Mouse (Mus musculus): ENCODE measurements around the gene Bcl9.

Bcl9 gene

DNA sequence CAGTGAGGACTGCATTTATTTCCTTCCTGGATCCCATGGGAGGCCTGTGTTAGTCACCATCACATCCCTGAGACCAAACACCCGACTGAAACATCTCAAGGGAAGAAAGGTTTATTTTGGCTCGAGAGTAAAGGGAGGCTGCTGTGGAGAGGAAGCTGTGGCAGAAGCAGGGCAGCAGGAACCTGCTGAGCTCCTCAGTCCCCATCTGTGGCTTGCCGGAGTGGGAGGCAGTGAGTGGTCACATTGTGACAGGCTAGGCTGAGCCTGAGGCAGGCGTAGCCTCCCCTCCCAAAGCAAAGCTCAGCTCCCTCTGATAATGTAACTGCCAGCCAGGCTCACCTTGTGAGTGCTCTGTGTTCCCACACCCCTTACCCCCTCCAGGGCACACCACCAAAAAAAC lies 130.6 kb downstream of the Bcl9 start:
- no peak for DNase-seq

DNA sequence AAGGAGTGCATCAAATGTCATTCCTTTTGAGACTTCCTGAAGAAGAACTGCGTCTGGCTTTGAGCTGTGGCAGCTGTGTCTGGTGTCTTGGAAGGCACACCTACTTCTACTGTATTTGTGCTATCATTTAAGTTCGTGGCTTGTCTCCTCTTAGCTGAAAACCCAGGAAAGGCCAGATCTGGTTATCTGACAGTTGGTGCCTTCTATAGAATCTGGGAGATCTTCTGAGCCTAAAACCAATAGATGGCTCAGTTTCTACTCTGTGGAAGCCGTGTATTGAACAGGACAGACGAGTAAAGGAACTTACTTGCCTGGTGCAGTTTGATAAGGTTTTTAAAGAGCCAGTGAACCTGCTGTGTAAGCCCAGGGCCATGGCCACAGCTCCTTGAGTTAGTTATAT lies 133.2 kb downstream of the Bcl9 start:
- no peak for DNase-seq

DNA sequence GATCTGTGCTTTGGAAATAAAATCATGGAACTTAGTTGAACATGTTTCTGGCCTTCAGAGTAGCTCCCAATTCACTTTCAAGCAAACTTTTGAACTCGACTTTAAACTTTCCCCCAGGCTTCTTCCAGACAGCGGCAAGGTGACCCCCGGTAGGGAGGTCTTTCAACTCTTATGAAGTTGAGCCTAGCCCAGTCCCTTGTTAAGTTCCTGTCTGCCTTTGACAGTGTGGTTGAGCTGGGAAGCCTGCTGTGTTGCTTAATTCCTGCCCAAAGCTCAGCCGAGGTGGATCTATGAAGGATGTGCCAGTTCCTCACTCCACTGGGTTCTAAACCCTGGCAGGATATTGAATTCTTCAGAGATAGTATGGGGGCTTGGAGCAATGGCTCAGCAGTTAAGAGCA lies 135.9 kb downstream of the Bcl9 start:
- no peak for DNase-seq

DNA sequence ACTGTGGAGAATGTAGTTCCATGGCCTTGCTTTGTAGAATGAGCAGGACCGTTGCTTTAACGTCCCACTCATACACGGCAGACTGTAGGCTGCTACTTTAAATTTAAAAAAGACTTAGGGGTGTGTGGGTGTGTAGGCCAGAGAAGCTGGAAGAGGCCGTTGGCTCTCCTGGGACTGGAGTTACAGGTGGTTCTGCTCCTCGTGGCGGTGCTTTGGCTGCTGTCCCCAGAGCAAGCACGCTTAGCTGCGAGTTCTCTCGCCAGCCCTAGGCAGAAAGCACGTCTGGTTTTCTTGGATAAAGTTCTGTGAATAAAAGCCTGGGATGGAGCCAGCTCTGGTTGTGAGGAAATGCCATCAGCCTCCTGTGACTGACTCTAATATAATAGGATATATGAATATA lies 136.8 kb downstream of the Bcl9 start:
- no peak for DNase-seq

DNA sequence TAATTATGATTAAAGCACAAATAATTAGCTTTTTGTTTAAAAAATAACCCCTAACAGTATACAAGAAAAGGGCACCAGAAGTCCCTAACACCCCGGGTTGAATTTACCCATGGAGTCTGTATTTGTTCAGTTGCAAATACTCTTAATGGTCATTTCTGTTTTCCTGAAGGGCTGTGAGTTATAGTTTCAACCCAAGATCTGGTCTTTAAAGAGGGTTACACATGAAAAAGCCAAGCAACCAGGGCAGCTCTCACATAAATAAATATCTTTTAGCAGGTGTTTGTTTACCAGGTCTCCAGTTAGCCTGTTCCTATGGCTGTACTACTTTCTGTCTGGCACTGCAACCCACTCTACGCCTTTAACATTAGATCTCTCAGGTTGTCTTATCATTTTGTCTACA lies 137.7 kb downstream of the Bcl9 start:
- no peak for DNase-seq

DNA sequence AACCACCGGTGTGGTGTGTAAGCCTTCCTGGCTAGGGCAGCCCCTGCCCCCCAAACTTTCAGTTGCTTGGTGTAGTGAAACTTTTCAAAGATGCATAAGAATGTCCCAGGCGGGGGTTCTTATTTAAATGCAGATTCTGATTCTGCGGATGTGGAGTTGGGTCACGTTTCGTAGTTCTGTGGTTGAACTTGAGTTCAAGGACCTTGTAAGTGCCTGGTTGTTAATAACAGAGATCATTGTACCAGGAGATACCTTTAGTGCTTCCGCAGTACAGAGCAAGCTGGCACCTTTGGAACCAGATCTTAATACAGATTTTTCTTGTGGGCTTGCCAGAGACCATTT lies 138.2 kb downstream of the Bcl9 start:
- no peak for DNase-seq

DNA sequence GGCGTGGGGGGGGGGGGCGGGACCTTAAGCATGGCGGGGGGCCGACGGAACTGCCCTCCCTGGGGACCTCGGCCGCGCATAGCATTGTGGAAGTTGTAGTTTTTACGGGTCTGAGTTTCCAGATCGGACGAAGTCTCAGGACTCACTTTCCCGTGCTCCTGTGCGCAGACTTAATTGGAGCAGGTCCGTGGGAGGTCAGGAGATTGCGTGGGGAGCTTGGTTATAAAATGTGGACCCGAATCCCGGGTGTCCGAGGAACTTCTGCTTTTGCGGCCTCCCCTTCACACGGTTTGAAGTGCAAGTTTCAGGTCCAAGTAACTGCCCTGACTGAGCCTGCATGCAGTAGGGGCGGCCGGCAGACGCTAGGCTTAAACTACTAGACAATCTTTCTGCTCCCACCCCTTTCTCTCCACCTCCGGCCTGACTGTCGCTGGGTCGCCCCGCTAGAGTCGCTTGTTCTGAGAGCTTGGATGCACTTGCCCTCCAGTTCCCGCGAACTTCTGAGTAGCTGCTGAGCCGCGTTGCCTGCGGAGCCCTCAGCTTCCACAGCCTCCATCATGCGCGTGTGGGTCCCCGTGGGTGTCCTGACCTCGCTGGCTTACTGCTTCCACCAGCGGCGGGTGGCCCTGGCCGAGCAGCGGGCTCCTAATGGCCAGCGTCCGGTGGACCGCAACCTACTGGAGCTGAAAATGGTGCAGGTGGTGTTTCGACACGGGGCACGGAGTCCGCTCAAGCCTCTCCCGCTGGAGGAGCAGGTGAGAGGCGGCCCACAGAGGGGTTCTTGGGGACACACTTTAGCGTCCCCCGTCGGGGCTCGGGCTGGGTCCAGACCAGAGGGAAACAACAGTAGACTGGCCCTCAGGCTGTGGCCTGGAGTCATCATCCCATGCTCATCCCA lies 138.9 kb downstream of the Bcl9 start, which contains the start of gene Acp6:
Gene Acp6 (plus strand): TSS at position 167 of the 898 bp plus-strand sequence.
- peak; percentile 84 for DNase-seq

DNA sequence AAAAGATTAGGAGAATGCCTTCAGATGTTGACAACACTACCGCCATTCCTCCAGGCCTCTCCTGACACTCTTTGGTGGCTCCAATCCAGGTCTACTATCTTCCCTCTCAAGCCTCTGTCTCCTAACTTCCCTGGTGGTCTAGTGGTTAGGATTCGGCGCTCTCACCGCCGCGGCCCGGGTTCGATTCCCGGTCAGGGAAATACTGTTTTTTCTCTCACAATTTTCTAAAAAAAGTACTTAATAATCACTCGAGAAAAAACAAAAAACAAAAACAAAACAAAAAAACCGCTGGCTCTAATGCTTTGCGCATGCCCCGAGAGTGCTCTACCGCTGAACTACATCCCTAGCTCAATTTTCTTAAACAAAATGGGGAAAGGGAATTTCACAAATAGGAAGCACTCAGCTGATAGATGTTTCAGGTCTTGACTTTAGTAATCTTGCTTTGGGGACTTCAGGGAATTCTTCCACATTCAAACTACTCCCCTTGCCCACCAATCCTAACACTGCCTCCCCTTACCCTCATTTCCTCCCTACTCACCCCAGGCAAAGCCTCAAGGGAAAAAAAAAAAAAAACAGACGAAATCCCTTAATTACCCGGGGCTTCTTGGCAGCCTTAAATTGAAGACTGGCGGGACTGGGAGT lies 139.6 kb downstream of the Bcl9 start:
- peak; percentile 92 for DNase-seq

DNA sequence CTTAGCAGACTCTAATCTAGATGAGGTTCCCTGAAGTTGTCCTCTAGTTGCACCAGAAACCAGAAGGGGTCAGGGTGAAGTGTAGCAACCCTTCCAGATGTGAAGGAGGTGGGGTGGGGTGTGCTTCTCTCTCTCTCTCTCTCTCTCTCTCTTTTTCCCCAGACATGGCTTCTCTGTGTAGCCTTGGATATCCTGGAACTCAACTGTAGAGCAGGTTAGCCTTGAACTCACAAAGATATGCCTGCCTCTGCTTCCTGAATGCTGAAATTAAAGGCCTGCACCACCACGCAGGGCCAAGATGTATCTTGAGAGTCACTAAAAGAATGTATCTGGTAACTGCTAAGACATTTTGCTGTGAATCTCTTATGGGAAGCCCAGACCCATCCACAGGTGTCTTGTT lies 140.4 kb downstream of the Bcl9 start:
- DNase-seq = no peak

DNA sequence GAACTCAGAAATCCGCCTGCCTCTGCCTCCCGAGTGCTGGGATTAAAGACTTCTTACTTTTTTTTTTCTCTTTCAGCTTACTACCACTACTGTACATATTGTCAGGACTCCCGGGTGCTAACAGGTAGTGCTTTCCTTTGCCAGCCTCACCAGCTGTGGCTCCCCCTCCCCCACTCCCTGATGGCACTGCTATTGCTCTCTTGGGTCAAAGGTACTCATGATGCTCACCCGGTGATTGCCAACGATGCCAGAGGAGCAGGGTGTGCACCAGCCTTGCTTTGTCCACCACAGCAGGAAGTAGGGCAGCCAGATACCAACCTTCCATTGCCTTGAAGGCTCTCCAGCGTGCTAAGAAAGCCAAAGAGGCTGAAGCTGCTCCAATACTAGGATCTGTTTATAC lies 141.3 kb downstream of the Bcl9 start:
- peak; percentile 17 for DNase-seq
